Mouse (Mus musculus): ENCODE measurements around the gene Lrrc36. TPM values are rescaled to one million over a fixed set of nuclear protein-coding genes. Genes with fewer than 3 reads are reported as not detected.

Lrrc36 gene
- total RNA-seq, 1 experiment: 0.13 TPM

GRCm38 (mm10) chr8:105434136-105434535 is 20.8 kb downstream of the Lrrc36 start:
- in situ Hi-C loops (cut with MboI; ENCODE audit: low sequenced_read_pairs in 2 of 2, unreplicated experiment in 2 of 2): no loop called here
- H3K9me3 ChIP-seq (ENCODE audit: control insufficient read depth, insufficient read depth, low read depth, low read length): no peaks in the 10 kb centered on the region
- peaks cover 3 to 9% of the 10 kb centered on the region in 2 experiments; a peak in 3 of 4 replicates for H3K4me1 ChIP-seq (ENCODE audit: control insufficient read depth in 2 of 2, insufficient read depth in 2 of 2, low read length in 2 of 2, poor library complexity in 1 of 2)
- no peak for TF ChIP-seq ZNF384 (IDR thresholded peaks at IDR 0.05; ENCODE audit: low read depth, low read length)
- no peak for TF ChIP-seq HCFC1 (IDR thresholded peaks at IDR 0.05; ENCODE audit: borderline replicate concordance, insufficient read depth, low read length)
- no peak for TF ChIP-seq CHD2 (IDR thresholded peaks at IDR 0.05; ENCODE audit: low read depth, low read length)
- no peak for TF ChIP-seq ZC3H11A (IDR thresholded peaks at IDR 0.05; ENCODE audit: borderline replicate concordance, low read depth, low read length)
- TF ChIP-seq MAFK (IDR thresholded peaks at IDR 0.05; ENCODE audit: insufficient read depth, low read depth, low read length): no peak
- DNase-seq (ENCODE audit: low read depth, low spot score): no peak
- no peak overlapping the region for H3K4me3 ChIP-seq (ENCODE audit: insufficient read depth in 1 of 2, low read depth in 1 of 2, low read length in 2 of 2, poor library complexity in 1 of 2, severe bottlenecking in 1 of 2)
- H3K9ac ChIP-seq (ENCODE audit: insufficient read depth, low read depth, low read length, poor library complexity, severe bottlenecking): no peak overlapping the region
- no peak overlapping the region for H3K27ac ChIP-seq (ENCODE audit: insufficient read depth, low read depth, low read length, poor library complexity, severe bottlenecking)
- no peaks in the 10 kb centered on the region for H3K36me3 ChIP-seq (ENCODE audit: control insufficient read depth, insufficient read depth, low read length, poor library complexity, severe bottlenecking)

- no peaks in the 10 kb centered on the region for H3K9me3 ChIP-seq (ENCODE audit: control insufficient read depth, insufficient read depth, low read depth, low read length)
- peaks cover 3 to 9% of the 10 kb centered on the region in 2 experiments; a peak in 3 of 4 replicates for H3K4me1 ChIP-seq (ENCODE audit: control insufficient read depth in 2 of 2, insufficient read depth in 2 of 2, low read length in 2 of 2, poor library complexity in 1 of 2)
- no peak overlapping the region for H3K27ac ChIP-seq (ENCODE audit: insufficient read depth, low read depth, low read length, poor library complexity, severe bottlenecking)
- no peak overlapping the region for H3K4me3 ChIP-seq (ENCODE audit: insufficient read depth in 1 of 2, low read depth in 1 of 2, low read length in 2 of 2, poor library complexity in 1 of 2, severe bottlenecking in 1 of 2)
- no peaks in the 10 kb centered on the region for H3K36me3 ChIP-seq (ENCODE audit: control insufficient read depth, insufficient read depth, low read length, poor library complexity, severe bottlenecking)
- no peak overlapping the region for H3K9ac ChIP-seq (ENCODE audit: insufficient read depth, low read depth, low read length, poor library complexity, severe bottlenecking)
- TF ChIP-seq ZC3H11A (IDR thresholded peaks at IDR 0.05; ENCODE audit: borderline replicate concordance, low read depth, low read length) (no peak), ZNF384 (IDR thresholded peaks at IDR 0.05; ENCODE audit: low read depth, low read length) (no peak), HCFC1 (IDR thresholded peaks at IDR 0.05; ENCODE audit: borderline replicate concordance, insufficient read depth, low read length) (no peak), CHD2 (IDR thresholded peaks at IDR 0.05; ENCODE audit: low read depth, low read length) (no peak), MAFK (IDR thresholded peaks at IDR 0.05; ENCODE audit: insufficient read depth, low read depth, low read length) (no peak)
- DNase-seq (ENCODE audit: low read depth, low spot score): no peak
- in situ Hi-C loops (cut with MboI; ENCODE audit: low sequenced_read_pairs in 2 of 2, unreplicated experiment in 2 of 2): no loop called here
Measured at GRCm38 (mm10) chr8:105436218-105436617, 22.8 kb downstream of the Lrrc36 start.

- Histone ChIP-seq H3K4me1 (ENCODE audit: control insufficient read depth in 2 of 2, insufficient read depth in 2 of 2, low read length in 2 of 2, poor library complexity in 1 of 2) (peaks cover 3 to 9% of the 10 kb centered on the region in 2 experiments; a peak in 2 of 4 replicates), H3K9ac (ENCODE audit: insufficient read depth, low read depth, low read length, poor library complexity, severe bottlenecking) (no peak overlapping the region), H3K27ac (ENCODE audit: insufficient read depth, low read depth, low read length, poor library complexity, severe bottlenecking) (no peak overlapping the region), H3K36me3 (ENCODE audit: control insufficient read depth, insufficient read depth, low read length, poor library complexity, severe bottlenecking) (no peaks in the 10 kb centered on the region), H3K4me3 (ENCODE audit: insufficient read depth in 1 of 2, low read depth in 1 of 2, low read length in 2 of 2, poor library complexity in 1 of 2, severe bottlenecking in 1 of 2) (no peak overlapping the region), H3K9me3 (ENCODE audit: control insufficient read depth, insufficient read depth, low read depth, low read length) (no peaks in the 10 kb centered on the region)
- DNase-seq (ENCODE audit: low read depth, low spot score): no peak
- in situ Hi-C loops (cut with MboI; ENCODE audit: low sequenced_read_pairs in 2 of 2, unreplicated experiment in 2 of 2): no loop called here
- TF ChIP-seq ZC3H11A (IDR thresholded peaks at IDR 0.05; ENCODE audit: borderline replicate concordance, low read depth, low read length) (no peak), MAFK (IDR thresholded peaks at IDR 0.05; ENCODE audit: insufficient read depth, low read depth, low read length) (no peak), ZNF384 (IDR thresholded peaks at IDR 0.05; ENCODE audit: low read depth, low read length) (no peak), CHD2 (IDR thresholded peaks at IDR 0.05; ENCODE audit: low read depth, low read length) (no peak), HCFC1 (IDR thresholded peaks at IDR 0.05; ENCODE audit: borderline replicate concordance, insufficient read depth, low read length) (no peak)
Measured at GRCm38 (mm10) chr8:105437078-105437748, 23.8 kb downstream of the Lrrc36 start.

- in situ Hi-C loops (cut with MboI; ENCODE audit: low sequenced_read_pairs in 2 of 2, unreplicated experiment in 2 of 2): no loop called here
- Histone ChIP-seq H3K4me3 (ENCODE audit: insufficient read depth in 1 of 2, low read depth in 1 of 2, low read length in 2 of 2, poor library complexity in 1 of 2, severe bottlenecking in 1 of 2) (no peak overlapping the region), H3K27ac (ENCODE audit: insufficient read depth, low read depth, low read length, poor library complexity, severe bottlenecking) (no peak overlapping the region), H3K9ac (ENCODE audit: insufficient read depth, low read depth, low read length, poor library complexity, severe bottlenecking) (no peak overlapping the region), H3K36me3 (ENCODE audit: control insufficient read depth, insufficient read depth, low read length, poor library complexity, severe bottlenecking) (no peaks in the 10 kb centered on the region), H3K9me3 (ENCODE audit: control insufficient read depth, insufficient read depth, low read depth, low read length) (no peaks in the 10 kb centered on the region), H3K4me1 (ENCODE audit: control insufficient read depth in 2 of 2, insufficient read depth in 2 of 2, low read length in 2 of 2, poor library complexity in 1 of 2) (peaks cover 0 to 5% of the 10 kb centered on the region in 2 experiments; a peak in 1 of 4 replicates)
- DNase-seq (ENCODE audit: low read depth, low spot score): peak; percentile 77
- TF ChIP-seq HCFC1 (IDR thresholded peaks at IDR 0.05; ENCODE audit: borderline replicate concordance, insufficient read depth, low read length) (no peak), CHD2 (IDR thresholded peaks at IDR 0.05; ENCODE audit: low read depth, low read length) (no peak), MAFK (IDR thresholded peaks at IDR 0.05; ENCODE audit: insufficient read depth, low read depth, low read length) (no peak), ZNF384 (IDR thresholded peaks at IDR 0.05; ENCODE audit: low read depth, low read length) (no peak), ZC3H11A (IDR thresholded peaks at IDR 0.05; ENCODE audit: borderline replicate concordance, low read depth, low read length) (no peak)
Measured at GRCm38 (mm10) chr8:105438865-105439264, 25.5 kb downstream of the Lrrc36 start.

All from ES-E14 (cell line).